Mouse (Mus musculus) cerebellum, adult 2 months (tissue): ENCODE results near the gene Sh3pxd2b.

ENCODE experiments used
- CTCF ChIP-seq: fragments of 200-500 bp; IDR thresholded peaks from 2 replicates; pipeline ENCODE4 v1.5.1; 2011; ENCODE audit warnings: low read depth, mild to moderate bottlenecking, control low read depth, low read length, moderate library complexity, borderline replicate concordance; ENCODE audit not compliant: insufficient read depth
- POLR2A ChIP-seq: fragments of 200-500 bp; IDR thresholded peaks from 2 replicates; pipeline ENCODE4 v1.6.1; 2011; ENCODE audit warnings: low read length, control low read depth, borderline replicate concordance; ENCODE audit not compliant: insufficient read depth

GRCm38 (mm10) chr11:32320507-32321195 is 27.0 kb upstream of the Sh3pxd2b start:
- TF ChIP-seq CTCF, result no peak
- no peak for TF ChIP-seq POLR2A
